Mouse (Mus musculus) activated CD4-positive, CD25-positive, alpha-beta regulatory T cell, adult 9 weeks (primary cell): ENCODE measurements around the gene Taar6. TPM values are rescaled to one million over a fixed set of nuclear protein-coding genes. Genes with fewer than 3 reads are reported as not detected.

Experiments used
- polyA plus RNA-seq: library from polyadenylated mRNA; unstranded; fragments of 100-300 nt; shearing (Covaris generic); gene quantifications from one replicate; pipeline ENCODE4 v1.2.1, GENCODE M21; 2017

Gene Taar6
- polyA plus RNA-seq, result not detected

DNA sequence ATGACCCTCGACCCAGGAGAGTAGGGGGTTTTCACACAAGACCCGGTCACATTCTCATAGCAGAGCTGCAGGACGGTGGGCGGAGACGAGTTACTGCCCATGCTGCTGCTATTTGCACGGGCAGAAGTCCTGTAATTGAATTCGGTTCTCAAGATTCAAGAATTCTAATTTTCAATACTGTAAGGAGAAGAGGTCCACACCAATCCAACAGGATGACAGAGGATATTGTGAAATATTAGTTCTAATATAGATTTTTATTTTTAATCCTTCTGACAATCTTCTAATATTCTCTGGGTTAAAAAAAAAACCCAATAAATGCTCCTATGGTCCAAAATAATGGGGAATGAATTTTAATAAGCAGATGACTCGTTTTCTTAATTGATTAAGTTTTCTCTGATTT lies at the start of gene Taar6:
Taar6 (minus strand) TSS at position 101 of the 400 bp plus-strand sequence.

DNA sequence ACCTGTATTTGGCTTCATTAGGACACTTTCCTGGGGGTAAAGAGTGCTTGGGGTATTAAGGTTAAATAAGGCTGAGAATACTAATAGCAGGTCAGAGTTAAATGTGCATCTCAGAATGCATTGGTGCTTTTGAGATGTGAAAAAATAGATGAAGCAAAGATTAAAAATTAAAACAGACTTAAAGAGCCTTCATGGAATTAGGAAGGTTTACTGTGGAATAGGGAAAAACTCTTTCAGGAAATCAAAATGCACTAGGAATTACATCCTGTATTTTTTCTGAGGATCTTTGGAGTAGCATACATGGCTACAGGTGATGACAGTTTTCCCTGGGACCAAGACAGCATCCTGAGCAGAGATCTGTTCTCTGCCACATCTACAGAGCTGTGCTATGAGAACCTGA lies 41.5 kb upstream of the Taar6 start, which contains the start of gene Taar7d:
Taar7d (plus strand) TSS at position 301 of the 400 bp plus-strand sequence.

DNA sequence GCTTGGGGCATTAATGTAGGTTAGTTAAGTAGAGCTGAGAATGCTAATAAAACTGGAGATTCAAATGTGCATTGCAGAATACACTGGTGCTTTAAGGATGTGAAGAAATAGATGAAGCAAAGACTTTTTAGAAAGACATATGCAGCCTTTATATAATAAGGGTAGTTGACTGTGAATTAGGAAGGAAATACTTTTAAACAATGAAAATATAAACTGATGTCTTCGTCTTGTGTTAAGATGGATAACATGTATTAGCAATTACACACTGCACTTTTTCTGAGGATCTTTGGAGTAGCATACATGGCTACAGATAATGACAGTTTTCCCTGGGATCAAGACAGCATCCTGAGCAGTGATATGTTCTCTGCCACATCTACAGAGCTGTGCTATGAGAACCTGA lies 14.2 kb upstream of the Taar6 start, which contains the start of gene Taar7b:
Taar7b (plus strand) TSS at position 301 of the 400 bp plus-strand sequence.

DNA sequence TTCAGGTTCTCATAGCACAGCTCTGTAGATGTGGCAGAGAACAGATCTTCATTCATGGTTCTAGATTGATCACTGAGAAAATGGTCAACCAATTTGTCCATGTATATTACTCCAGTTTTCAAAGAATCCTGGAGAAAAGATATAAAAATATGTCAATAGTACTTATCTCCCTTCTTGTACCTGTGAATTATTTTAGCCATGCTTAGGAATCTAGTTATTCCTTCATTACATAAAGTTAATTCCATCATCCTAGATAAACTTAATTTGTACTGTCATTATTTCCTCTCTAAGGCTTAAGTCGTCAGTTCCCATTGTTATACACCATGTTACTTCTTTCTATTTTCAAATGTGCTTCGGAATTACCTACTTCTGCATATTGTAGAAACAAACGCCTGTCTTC lies 7.9 kb upstream of the Taar6 start, which contains the start of gene Taar7a:
Taar7a (minus strand) TSS at position 101 of the 400 bp plus-strand sequence.

DNA sequence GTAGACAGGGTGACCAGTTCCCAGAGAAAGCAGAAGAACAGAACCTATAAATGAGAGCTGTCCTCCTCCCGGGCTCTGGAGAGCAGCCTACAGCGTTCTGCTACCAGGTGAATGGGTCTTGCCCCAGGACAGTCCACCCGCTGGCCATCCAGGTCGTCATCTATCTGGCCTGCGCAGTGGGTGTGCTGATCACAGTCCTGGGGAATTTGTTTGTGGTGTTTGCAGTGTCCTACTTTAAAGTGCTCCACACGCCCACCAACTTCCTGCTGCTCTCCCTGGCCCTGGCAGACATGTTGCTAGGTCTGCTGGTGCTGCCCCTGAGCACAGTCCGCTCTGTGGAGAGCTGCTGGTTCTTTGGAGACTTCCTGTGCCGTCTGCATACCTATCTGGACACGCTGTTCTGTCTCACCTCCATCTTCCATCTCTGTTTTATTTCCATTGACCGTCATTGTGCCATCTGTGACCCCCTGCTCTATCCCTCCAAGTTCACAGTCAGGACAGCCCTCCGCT lies 14.7 kb downstream of the Taar6 start, which contains the start of gene Taar5:
Taar5 (plus strand) TSS at position 51 of the 510 bp plus-strand sequence.

DNA sequence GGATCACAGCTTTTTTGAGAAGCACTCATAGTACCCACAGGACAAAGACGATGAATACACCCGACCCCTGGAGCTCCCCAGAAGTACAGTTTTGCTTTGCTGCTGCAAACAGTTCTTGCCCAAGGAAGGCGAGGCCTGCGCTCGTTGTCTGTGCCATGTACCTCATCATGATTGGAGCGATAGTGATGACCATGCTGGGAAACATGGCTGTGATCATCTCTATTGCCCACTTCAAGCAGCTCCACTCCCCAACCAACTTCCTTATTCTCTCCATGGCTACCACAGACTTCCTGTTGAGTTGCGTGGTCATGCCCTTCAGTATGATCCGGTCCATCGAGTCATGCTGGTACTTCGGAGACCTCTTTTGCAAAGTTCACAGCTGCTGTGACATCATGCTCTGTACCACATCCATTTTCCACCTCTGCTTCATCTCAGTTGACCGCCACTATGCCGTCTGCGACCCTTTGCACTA lies 25.0 kb downstream of the Taar6 start, which contains the start of gene Taar4:
Taar4 (plus strand) TSS at position 51 of the 472 bp plus-strand sequence.

DNA sequence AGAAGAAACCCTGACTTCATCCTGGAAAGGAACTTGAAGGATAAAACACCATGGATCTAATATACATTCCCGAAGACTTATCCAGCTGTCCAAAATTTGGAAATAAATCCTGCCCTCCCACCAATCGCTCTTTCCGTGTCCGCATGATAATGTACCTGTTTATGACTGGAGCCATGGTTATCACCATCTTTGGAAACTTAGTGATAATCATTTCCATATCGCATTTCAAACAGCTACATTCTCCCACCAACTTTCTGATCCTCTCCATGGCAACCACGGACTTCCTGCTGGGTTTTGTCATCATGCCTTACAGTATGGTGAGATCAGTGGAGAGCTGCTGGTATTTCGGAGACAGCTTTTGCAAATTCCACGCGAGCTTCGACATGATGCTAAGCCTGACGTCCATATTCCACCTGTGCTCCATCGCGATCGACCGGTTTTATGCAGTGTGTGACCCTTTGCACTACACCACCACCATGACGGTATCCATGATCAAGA lies 35.9 kb downstream of the Taar6 start, which contains the start of gene Taar3:
Taar3 (plus strand) TSS at position 51 of the 498 bp plus-strand sequence.

DNA sequence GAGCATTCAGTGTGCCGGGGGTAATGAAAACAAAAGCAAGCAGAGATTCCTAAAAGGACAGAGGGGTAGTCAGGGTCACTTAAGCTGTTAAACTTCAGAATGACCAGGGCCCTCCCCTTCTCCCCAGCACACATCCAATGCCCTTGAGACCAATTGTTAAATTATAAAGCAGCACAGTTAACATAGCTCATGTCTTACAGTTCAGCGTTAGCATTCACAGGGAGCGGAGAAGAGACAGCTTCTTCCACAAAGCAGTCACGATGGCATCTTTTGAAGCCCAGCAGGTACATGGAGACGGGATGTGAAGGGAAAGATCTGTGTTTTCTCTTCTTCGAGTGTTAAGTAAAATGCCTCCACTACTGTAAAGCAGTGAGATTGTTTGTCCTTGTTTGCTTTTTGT lies 47.1 kb downstream of the Taar6 start, which contains the start of gene Taar2:
Taar2 (plus strand) TSS at position 261 of the 400 bp plus-strand sequence.

Other genes with a start within 250 kb of the Taar6 start
- 51.6 TPM for gene Rps12, start 198.4 kb downstream of the Taar6 start, polyA plus RNA-seq
- gene Slc18b1, start 188.7 kb downstream of the Taar6 start, polyA plus RNA-seq, result not detected
- 0.15 TPM for gene Vnn3, start 134.2 kb downstream of the Taar6 start, polyA plus RNA-seq
- not detected for gene Vnn1, start 91.0 kb downstream of the Taar6 start, polyA plus RNA-seq
- gene Taar1, start 65.3 kb downstream of the Taar6 start, polyA plus RNA-seq, result not detected
- gene Taar2, start 47.1 kb downstream of the Taar6 start, polyA plus RNA-seq, result not detected
- not detected for gene Taar3, start 36.1 kb downstream of the Taar6 start, polyA plus RNA-seq
- not detected for gene Taar4, start 25.2 kb downstream of the Taar6 start, polyA plus RNA-seq
- gene Taar5, start 14.9 kb downstream of the Taar6 start, polyA plus RNA-seq, result not detected
- gene Taar7a, start 7.8 kb upstream of the Taar6 start, polyA plus RNA-seq, result not detected
- gene Taar7b, start 14.3 kb upstream of the Taar6 start, polyA plus RNA-seq, result not detected
- not detected for gene Taar7d, start 41.6 kb upstream of the Taar6 start, polyA plus RNA-seq
- gene Taar7e, start 52.0 kb upstream of the Taar6 start, polyA plus RNA-seq, result not detected
- not detected for gene Taar7f, start 63.9 kb upstream of the Taar6 start, polyA plus RNA-seq
- not detected for gene Taar8a, start 90.9 kb upstream of the Taar6 start, polyA plus RNA-seq
- not detected for gene Taar8b, start 106.6 kb upstream of the Taar6 start, polyA plus RNA-seq
- gene Taar8c, start 116.3 kb upstream of the Taar6 start, polyA plus RNA-seq, result not detected
- not detected for gene Taar9, start 123.9 kb upstream of the Taar6 start, polyA plus RNA-seq
- 45.4 TPM for gene Stx7, start 163.7 kb upstream of the Taar6 start, polyA plus RNA-seq
- gene Moxd1, start 237.9 kb upstream of the Taar6 start, polyA plus RNA-seq, result not detected